Mouse (Mus musculus) limb, embryonic 13.5 days (tissue): ENCODE results near the gene Gcgr. TPM values are rescaled to one million over a fixed set of nuclear protein-coding genes. Genes with fewer than 3 reads are reported as not detected.

ENCODE experiments used
- ATAC-seq: fragments of 200-750 bp; cut with Nextera tagmentation; 2 replicates; pipeline ENCODE4 v1.8.0; 2017; ENCODE audit warnings: low read depth, moderate number of reproducible peaks, moderate TSS enrichment; ENCODE audit not compliant: low FRiP score
- H3K27ac ChIP-seq: fragments of 300-500 bp; sonication (generic); 2 replicates; pipeline ENCODE4 v1.5.1; 2015; ENCODE audit warnings: inconsistent platforms, mild to moderate bottlenecking, moderate library complexity
- H3K27me3 ChIP-seq: fragments of 300-500 bp; sonication (generic); 2 replicates; pipeline ENCODE4 v1.6.1; 2015; ENCODE audit warnings: mild to moderate bottlenecking, inconsistent platforms
- H3K36me3 ChIP-seq: fragments of 300-500 bp; sonication (generic); 2 replicates; pipeline ENCODE4 v1.6.1; 2015; ENCODE audit warnings: inconsistent platforms, mild to moderate bottlenecking, moderate library complexity
- H3K4me1 ChIP-seq: fragments of 300-500 bp; sonication (generic); 2 replicates; pipeline ENCODE4 v1.6.1; 2015; ENCODE audit warnings: inconsistent platforms
- H3K4me2 ChIP-seq: fragments of 300-500 bp; sonication (generic); replicated peaks from 2 replicates; pipeline ENCODE4 v1.6.1; 2015; ENCODE audit warnings: inconsistent platforms, mild to moderate bottlenecking, moderate library complexity
- H3K4me3 ChIP-seq: fragments of 300-500 bp; sonication (generic); 2 replicates; pipeline ENCODE4 v1.5.1; 2015; ENCODE audit warnings: moderate library complexity, mild to moderate bottlenecking, inconsistent platforms
- H3K9ac ChIP-seq: fragments of 300-500 bp; sonication (generic); 2 replicates; pipeline ENCODE4 v1.6.1; 2015; ENCODE audit warnings: mild to moderate bottlenecking, inconsistent platforms
- H3K9me3 ChIP-seq: fragments of 300-500 bp; sonication (generic); 2 replicates; pipeline ENCODE4 v1.6.1; 2016; ENCODE audit warnings: inconsistent platforms
- WGBS: fragments of 180-500 bp; shearing (Covaris S2); methylation state at CpG from one replicate; pipeline ENCODE4 v1.1.7; 2015; 5-methylcytosine and 5-hydroxymethylcytosine counted together
- polyA plus RNA-seq: library from polyadenylated mRNA; unstranded; fragments of >200 nt; fragmentation: Nextera tagmentation; extraction: Ambion mirVana; gene quantifications from 2 replicates; pipeline ENCODE4 v1.2.1, GENCODE M21; 2015

Gcgr gene
- polyA plus RNA-seq, 1 experiment from 2014 or later: 7.3 TPM

GRCm38 (mm10) chr11:120493351-120493750 lies 37.1 kb upstream of the Gcgr start:
- 48% methylated on average over 3 of the region's 3 CpGs for WGBS
- peak overlapping the region; percentile 97 for H3K4me2 ChIP-seq
- H3K4me3 ChIP-seq: peak overlapping the region; percentile 94
- H3K27ac ChIP-seq: peak overlapping the region; percentile 79; the same call in 1 of the 2 replicates
- no peaks in the 10 kb centered on the region for H3K27me3 ChIP-seq
- peaks cover 51% of the 10 kb centered on the region for H3K36me3 ChIP-seq
- H3K4me1 ChIP-seq: peaks cover 42% of the 10 kb centered on the region
- no peak for ATAC-seq
- H3K9ac ChIP-seq: peak overlapping the region; percentile 85
- H3K9me3 ChIP-seq: no peaks in the 10 kb centered on the region

- H3K4me2 ChIP-seq: peak overlapping the region; percentile 97; the same call in 1 of the 2 replicates
- H3K4me3 ChIP-seq: peak overlapping the region; percentile 94; the same call in 1 of the 2 replicates
- no peaks in the 10 kb centered on the region for H3K9me3 ChIP-seq
- H3K4me1 ChIP-seq: peaks cover 42% of the 10 kb centered on the region
- peaks cover 51% of the 10 kb centered on the region for H3K36me3 ChIP-seq
- H3K27me3 ChIP-seq: no peaks in the 10 kb centered on the region
- no peak for ATAC-seq
- 83% methylated on average over 3 of the region's 3 CpGs for WGBS
- H3K27ac ChIP-seq: no peak overlapping the region
- H3K9ac ChIP-seq: peak overlapping the region; percentile 85
Measured at GRCm38 (mm10) chr11:120493911-120494310, 36.6 kb upstream of the Gcgr start.

DNA sequence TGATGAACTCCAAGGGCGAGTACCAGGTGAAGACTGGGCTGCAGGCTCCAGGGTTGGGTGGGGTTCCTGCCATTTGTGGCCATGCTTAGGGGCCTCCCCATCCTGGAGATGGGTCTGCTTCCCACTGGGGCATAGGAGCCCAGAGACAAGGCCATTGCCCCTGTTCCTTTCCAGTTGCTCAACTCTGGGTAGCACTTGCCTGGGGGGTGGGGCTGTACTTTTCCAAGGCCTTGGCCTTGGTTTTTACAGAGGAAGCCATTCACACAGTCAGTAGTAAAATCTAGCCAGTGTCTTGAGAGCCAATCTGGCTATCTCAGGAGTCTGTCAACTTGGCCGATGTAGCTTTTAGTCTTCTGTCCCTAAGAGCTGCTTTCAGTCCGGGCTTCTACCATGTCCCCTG lies 33.1 kb upstream of the Gcgr start:
- WGBS: 92% methylated on average over 3 of the region's 3 CpGs
- H3K9me3 ChIP-seq: no peaks in the 10 kb centered on the region

GRCm38 (mm10) chr11:120498226-120498625 lies 32.3 kb upstream of the Gcgr start:
- no peak for ATAC-seq

More for the DNA sequence above, 33.1 kb upstream of the Gcgr start:
- Histone ChIP-seq H3K9ac (no peak overlapping the region), H3K36me3 (peaks cover 53% of the 10 kb centered on the region), H3K27me3 (no peaks in the 10 kb centered on the region), H3K4me3 (no peak overlapping the region), H3K4me1 (peaks cover 17% of the 10 kb centered on the region), H3K27ac (no peak overlapping the region), H3K4me2 (no peak overlapping the region)
- no peak for ATAC-seq

DNA sequence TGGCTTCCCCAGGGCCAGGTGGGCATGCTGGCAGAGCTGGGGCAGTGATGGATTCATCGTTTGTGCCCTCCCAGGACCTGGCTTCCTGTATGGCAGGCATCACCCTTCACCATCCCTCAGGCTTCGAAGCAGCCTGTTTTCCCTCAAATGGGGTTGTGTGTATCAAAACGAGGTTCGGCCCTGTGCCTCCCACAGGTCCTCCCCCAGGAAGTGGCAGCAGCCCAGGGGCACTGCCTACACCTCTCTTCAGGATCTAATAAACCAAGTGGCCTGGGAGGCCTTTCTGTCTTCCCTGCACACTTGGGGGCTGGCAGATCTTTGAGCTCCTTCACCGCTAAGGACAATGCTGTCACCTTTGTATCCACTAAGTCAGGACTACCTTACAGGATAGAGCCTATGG lies 31.6 kb upstream of the Gcgr start:
- no peaks in the 10 kb centered on the region for H3K27me3 ChIP-seq
- H3K9ac ChIP-seq: no peak overlapping the region
- H3K9me3 ChIP-seq: no peaks in the 10 kb centered on the region
- H3K36me3 ChIP-seq: peaks cover 53% of the 10 kb centered on the region
- no peak overlapping the region for H3K4me2 ChIP-seq
- no peak overlapping the region for H3K27ac ChIP-seq
- H3K4me1 ChIP-seq: peaks cover 2% of the 10 kb centered on the region; the same call in 1 of the 2 replicates
- no peak for ATAC-seq
- H3K4me3 ChIP-seq: no peak overlapping the region
- WGBS: 87% methylated on average over 5 of the region's 5 CpGs

More at GRCm38 (mm10) chr11:120498226-120498625, 32.3 kb upstream of the Gcgr start:
- Histone ChIP-seq H3K9me3 (no peaks in the 10 kb centered on the region), H3K4me1 (peaks cover 9% of the 10 kb centered on the region), H3K4me3 (no peak overlapping the region), H3K27me3 (no peaks in the 10 kb centered on the region), H3K27ac (no peak overlapping the region), H3K36me3 (peaks cover 53% of the 10 kb centered on the region), H3K4me2 (no peak overlapping the region), H3K9ac (no peak overlapping the region)
- WGBS: 92% methylated on average over 12 of the region's 12 CpGs

DNA sequence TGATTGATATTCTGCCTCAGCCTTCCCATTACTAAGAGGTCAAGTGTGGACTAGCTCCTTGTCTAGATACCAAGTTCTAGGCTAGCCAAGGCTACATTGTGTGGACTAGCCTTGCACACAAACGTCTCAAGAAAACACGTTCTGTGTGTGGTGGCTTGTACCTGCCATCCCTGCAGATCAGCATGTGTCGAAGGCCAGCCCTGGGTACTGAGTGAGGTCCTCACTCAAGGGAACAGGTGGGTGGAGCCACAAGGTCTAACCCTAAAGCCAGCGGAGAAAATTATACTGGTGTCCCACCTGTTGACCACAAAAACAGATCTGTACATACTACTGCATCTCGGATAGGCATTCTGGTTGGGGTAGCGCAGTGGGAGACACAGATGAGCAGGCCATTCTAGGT lies 30.6 kb upstream of the Gcgr start:
- Histone ChIP-seq H3K27ac (no peak overlapping the region), H3K4me2 (no peak overlapping the region), H3K9ac (no peak overlapping the region), H3K36me3 (peaks cover 45% of the 10 kb centered on the region), H3K9me3 (no peaks in the 10 kb centered on the region), H3K27me3 (no peaks in the 10 kb centered on the region), H3K4me1 (no peaks in the 10 kb centered on the region), H3K4me3 (no peak overlapping the region)
- ATAC-seq: no peak
- 81% methylated on average over 6 of the region's 6 CpGs for WGBS

GRCm38 (mm10) chr11:120500357-120500756 lies 30.1 kb upstream of the Gcgr start:
- Histone ChIP-seq H3K27me3 (no peaks in the 10 kb centered on the region), H3K4me2 (no peak overlapping the region), H3K4me1 (no peaks in the 10 kb centered on the region), H3K27ac (no peak overlapping the region), H3K36me3 (peaks cover 40% of the 10 kb centered on the region), H3K4me3 (no peak overlapping the region), H3K9me3 (no peaks in the 10 kb centered on the region), H3K9ac (no peak overlapping the region)
- 21% methylated on average over 3 of the region's 3 CpGs for WGBS
- no peak for ATAC-seq

DNA sequence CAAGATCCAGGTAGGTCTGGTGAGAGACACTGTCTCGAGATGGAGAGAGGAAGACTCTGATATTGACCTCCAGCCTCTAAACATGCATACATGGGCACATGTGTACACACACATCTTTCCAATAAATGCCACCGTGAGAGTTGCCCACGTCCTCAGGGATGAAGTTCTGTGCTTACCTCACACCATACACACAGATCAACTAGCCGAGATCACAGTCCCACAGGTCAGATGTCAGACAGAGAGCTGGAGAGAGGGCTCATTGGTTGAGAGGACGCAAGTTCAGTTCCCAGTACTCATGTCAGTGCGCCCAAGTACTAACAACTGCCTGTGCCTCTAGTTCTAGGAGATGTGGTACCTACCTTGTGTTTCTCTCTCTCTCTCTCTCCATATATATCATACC lies 29.5 kb upstream of the Gcgr start:
- H3K9ac ChIP-seq: no peak overlapping the region
- H3K36me3 ChIP-seq: peaks cover 34% of the 10 kb centered on the region
- no peak overlapping the region for H3K27ac ChIP-seq
- no peaks in the 10 kb centered on the region for H3K27me3 ChIP-seq
- no peaks in the 10 kb centered on the region for H3K9me3 ChIP-seq
- H3K4me1 ChIP-seq: no peaks in the 10 kb centered on the region
- H3K4me2 ChIP-seq: no peak overlapping the region
- 66% methylated on average over 6 of the region's 6 CpGs for WGBS
- no peak overlapping the region for H3K4me3 ChIP-seq
- ATAC-seq: no peak

DNA sequence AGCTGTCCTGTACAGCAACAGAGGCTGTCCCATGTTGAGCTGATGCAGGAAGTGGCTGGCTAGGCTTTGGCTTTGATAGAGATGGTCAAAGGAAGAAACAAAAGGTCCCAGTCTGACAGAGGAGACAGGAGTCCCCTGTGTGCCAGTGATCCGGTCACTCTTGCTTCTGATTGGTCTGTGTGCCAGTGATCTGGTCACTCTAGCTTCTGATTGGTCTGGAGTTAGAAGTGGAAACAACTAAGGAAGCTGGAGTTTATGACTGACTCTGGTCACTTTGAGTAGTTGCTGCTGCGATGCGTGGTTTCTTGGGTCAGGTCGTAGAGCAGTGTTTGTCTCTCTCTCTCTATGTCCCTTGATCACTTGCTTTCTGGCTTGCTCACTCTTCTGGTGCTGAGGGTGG lies 28.8 kb upstream of the Gcgr start:
- no peak overlapping the region for H3K27ac ChIP-seq
- no peaks in the 10 kb centered on the region for H3K27me3 ChIP-seq
- no peak for ATAC-seq
- no peak overlapping the region for H3K4me3 ChIP-seq
- no peak overlapping the region for H3K4me2 ChIP-seq
- no peak overlapping the region for H3K9ac ChIP-seq
- peaks cover 27% of the 10 kb centered on the region for H3K36me3 ChIP-seq
- 88% methylated on average over 4 of the region's 4 CpGs for WGBS
- no peaks in the 10 kb centered on the region for H3K9me3 ChIP-seq
- no peaks in the 10 kb centered on the region for H3K4me1 ChIP-seq

- ATAC-seq: no peak
- Histone ChIP-seq H3K9me3 (no peaks in the 10 kb centered on the region), H3K27ac (no peak overlapping the region)
Measured at GRCm38 (mm10) chr11:120505661-120506060, 24.8 kb upstream of the Gcgr start.

DNA sequence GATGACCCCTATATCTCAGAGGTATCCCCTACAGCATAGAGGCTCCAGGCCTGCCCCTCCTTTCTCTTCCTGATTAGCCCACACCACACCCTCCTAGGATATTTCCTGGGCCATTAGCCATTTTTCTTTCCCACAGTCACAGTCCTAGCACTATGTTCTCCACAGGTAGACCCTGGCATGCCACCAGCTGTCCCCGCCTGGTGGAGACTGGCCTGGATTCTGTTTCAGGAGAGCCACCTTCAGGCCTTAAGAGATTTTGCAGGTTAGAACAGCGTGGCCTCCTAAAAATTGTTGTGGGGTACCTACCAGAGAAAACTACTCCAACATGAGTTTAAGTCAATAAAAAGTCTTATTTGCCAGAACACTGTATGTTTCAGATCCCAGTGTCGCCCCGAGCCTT lies 23.6 kb upstream of the Gcgr start:
- ATAC-seq: no peak
- no peaks in the 10 kb centered on the region for H3K27me3 ChIP-seq
- H3K9me3 ChIP-seq: no peaks in the 10 kb centered on the region
- H3K36me3 ChIP-seq: no peaks in the 10 kb centered on the region
- WGBS: 58% methylated on average over 4 of the region's 4 CpGs
- H3K27ac ChIP-seq: no peak overlapping the region
- H3K4me1 ChIP-seq: peaks cover 8% of the 10 kb centered on the region; the same call in 1 of the 2 replicates
- H3K4me2 ChIP-seq: no peak overlapping the region
- no peak overlapping the region for H3K9ac ChIP-seq
- no peak overlapping the region for H3K4me3 ChIP-seq

More at GRCm38 (mm10) chr11:120505661-120506060, 24.8 kb upstream of the Gcgr start:
- Histone ChIP-seq H3K4me3 (no peak overlapping the region), H3K9ac (no peak overlapping the region), H3K4me1 (peaks cover 6% of the 10 kb centered on the region; the same call in 1 of the 2 replicates), H3K36me3 (no peaks in the 10 kb centered on the region), H3K27me3 (no peaks in the 10 kb centered on the region), H3K4me2 (no peak overlapping the region)
- WGBS: 90% methylated on average over 3 of the region's 3 CpGs

DNA sequence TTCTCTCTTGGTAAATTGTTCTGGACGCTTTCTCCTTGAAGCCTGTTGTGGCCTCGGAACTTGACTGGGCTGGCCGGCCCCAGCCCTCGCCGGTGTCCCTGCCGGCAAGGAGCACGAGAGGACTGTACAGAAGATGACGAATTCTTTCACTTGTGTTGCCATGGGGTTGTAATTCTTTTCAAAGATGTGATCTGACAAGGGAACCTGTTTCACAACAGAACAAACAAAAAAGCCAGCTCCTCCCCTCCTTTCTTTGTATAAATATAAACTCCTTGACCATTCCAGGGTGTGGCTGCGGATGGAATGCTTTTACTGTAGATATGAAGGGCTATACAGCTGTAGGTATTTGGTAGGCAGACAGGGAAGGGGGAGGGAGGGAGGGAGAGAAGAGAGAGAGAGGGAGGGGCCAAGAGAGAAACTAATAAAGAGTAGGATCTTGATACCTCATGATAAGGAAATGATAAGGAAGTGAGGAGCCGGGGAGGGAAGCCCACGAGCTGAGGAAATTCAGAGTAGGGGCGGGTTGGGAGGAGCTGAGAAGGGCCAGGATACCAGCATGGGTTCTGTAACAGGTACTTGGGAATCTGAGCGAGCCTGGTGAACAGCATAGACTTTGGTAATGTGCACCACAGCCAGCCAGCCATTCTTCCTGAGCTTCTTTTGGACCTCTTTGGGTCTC lies 22.7 kb upstream of the Gcgr start:
- H3K27me3 ChIP-seq: no peaks in the 10 kb centered on the region
- 72% methylated on average over 13 of the region's 13 CpGs for WGBS
- H3K9me3 ChIP-seq: no peaks in the 10 kb centered on the region
- no peak for ATAC-seq
- H3K9ac ChIP-seq: no peak overlapping the region
- no peaks in the 10 kb centered on the region for H3K36me3 ChIP-seq
- H3K27ac ChIP-seq: no peak overlapping the region
- H3K4me2 ChIP-seq: no peak overlapping the region
- peaks cover 8% of the 10 kb centered on the region; the same call in 1 of the 2 replicates for H3K4me1 ChIP-seq
- H3K4me3 ChIP-seq: no peak overlapping the region
